Mouse (Mus musculus) CH12.LX (cell line): ENCODE data around the gene Ankrd11. TPM values are rescaled to one million over a fixed set of nuclear protein-coding genes. Genes with fewer than 3 reads are reported as not detected.

Experiments used
- DNase-seq: peaks from one replicate; pipeline ENCODE4 v3.0.0-alpha.2; 2013; ENCODE audit errors: extremely low read depth
- H3K27ac ChIP-seq: 2 replicates; pipeline ENCODE4 v1.5.1; 2012; ENCODE audit warnings: low read depth, mild to moderate bottlenecking, control low read depth, moderate library complexity; ENCODE audit not compliant: insufficient read depth
- H3K27me3 ChIP-seq: replicated peaks from 2 replicates; pipeline ENCODE3; 2012; ENCODE audit warnings: inconsistent platforms
- H3K36me3 ChIP-seq, 2 experiments: replicated peaks in 1 of 2; 2 replicates each; pipeline versions ENCODE3 to v1.6.1; 2012; ENCODE audit warnings: inconsistent platforms in 1 of 2, low read length in 1 of 2, mild to moderate bottlenecking in 1 of 2, mixed read lengths in 1 of 2, moderate library complexity in 1 of 2; ENCODE audit not compliant: control insufficient read depth in 1 of 2, insufficient read depth in 1 of 2
- H3K4me1 ChIP-seq, 2 experiments: 2 replicates each; pipeline ENCODE4 v1.6.1; 2012; ENCODE audit warnings: inconsistent platforms in 1 of 2, moderate library complexity in 1 of 2; ENCODE audit not compliant: insufficient read depth in 2 of 2, control insufficient read depth in 1 of 2
- H3K4me2 ChIP-seq: 2 replicates; pipeline ENCODE4 v1.6.1; 2012; ENCODE audit warnings: low read depth, mild to moderate bottlenecking, control low read depth; ENCODE audit not compliant: poor library complexity, insufficient read depth, severe bottlenecking
- H3K4me3 ChIP-seq, 3 experiments: fragments of 150-350 bp in 1 of 3; sonication (generic) in 1 of 3; replicated peaks in 1 of 3; 2 replicates each; pipeline versions ENCODE3 to v1.5.1; 2011 to 2012; ENCODE audit warnings: low read depth in 2 of 3, low read length in 2 of 3, mild to moderate bottlenecking in 2 of 3, moderate library complexity in 2 of 3, control low read depth in 1 of 3, improper control_type of control experiment in 1 of 3, inconsistent platforms in 1 of 3, mixed read lengths in 1 of 3; ENCODE audit not compliant: poor library complexity in 1 of 3
- H3K79me2 ChIP-seq: replicated peaks from 2 replicates; pipeline ENCODE4 v1.6.1; 2012; ENCODE audit warnings: mild to moderate bottlenecking, moderate library complexity; ENCODE audit not compliant: control insufficient read depth, poor library complexity, insufficient read depth, severe bottlenecking; ENCODE audit errors: extremely low read depth
- H3K9ac ChIP-seq: 2 replicates; pipeline ENCODE4 v1.6.1; 2012; ENCODE audit warnings: low read depth, mild to moderate bottlenecking, control low read depth, moderate library complexity; ENCODE audit not compliant: insufficient read depth
- H3K9me3 ChIP-seq: replicated peaks from 2 replicates; pipeline ENCODE3; 2012; ENCODE audit warnings: low read length, inconsistent platforms, mixed read lengths
- ELF1 ChIP-seq: IDR thresholded peaks from 2 replicates; pipeline ENCODE4 v1.6.1; 2014; ENCODE audit warnings: low read depth, mild to moderate bottlenecking, inconsistent platforms, low read length, improper control_type of control experiment
- GABPA ChIP-seq: IDR thresholded peaks from 2 replicates; pipeline ENCODE4 v1.6.1; 2012; ENCODE audit warnings: low read depth, low read length, improper control_type of control experiment, inconsistent platforms; ENCODE audit not compliant: insufficient replicate concordance
- HCFC1 ChIP-seq: IDR thresholded peaks from 2 replicates; pipeline ENCODE4 v1.6.1; 2012; ENCODE audit warnings: low read depth, mild to moderate bottlenecking, inconsistent platforms, low read length, improper control_type of control experiment
- MAZ ChIP-seq: IDR thresholded peaks from 2 replicates; pipeline ENCODE4 v1.6.1; 2012; ENCODE audit warnings: low read depth, mild to moderate bottlenecking, inconsistent platforms, low read length, improper control_type of control experiment, moderate library complexity
- MXI1 ChIP-seq: IDR thresholded peaks from 2 replicates; pipeline ENCODE4 v1.6.1; 2011; ENCODE audit warnings: mild to moderate bottlenecking, low read depth, low read length, improper control_type of control experiment
- NELFE ChIP-seq: IDR thresholded peaks from 2 replicates; pipeline ENCODE4 v1.6.1; 2011; ENCODE audit warnings: low read depth, low read length, improper control_type of control experiment
- POLR2A ChIP-seq: IDR thresholded peaks from 2 replicates; pipeline ENCODE4 v1.6.1; 2011; ENCODE audit warnings: low read depth, mild to moderate bottlenecking, improper control_type of control experiment, low read length
- POLR2AphosphoS2 ChIP-seq: IDR thresholded peaks from 2 replicates; pipeline ENCODE4 v1.6.1; 2011; ENCODE audit warnings: low read depth, low read length, improper control_type of control experiment
- RAD21 ChIP-seq: IDR thresholded peaks from 2 replicates; pipeline ENCODE4 v1.6.1; 2011; ENCODE audit warnings: low read depth, mild to moderate bottlenecking, low read length, improper control_type of control experiment, moderate library complexity
- SIN3A ChIP-seq: IDR thresholded peaks from 2 replicates; pipeline ENCODE4 v1.6.1; 2012; ENCODE audit warnings: low read length, improper control_type of control experiment, inconsistent platforms
- UBTF ChIP-seq: IDR thresholded peaks from 2 replicates; pipeline ENCODE4 v1.6.1; 2012; ENCODE audit warnings: low read depth, mild to moderate bottlenecking, inconsistent platforms, low read length, improper control_type of control experiment, moderate library complexity
- USF2 ChIP-seq: conservative IDR thresholded peaks from 2 replicates; pipeline ENCODE4 v1.6.1; 2011; ENCODE audit warnings: low read depth, low read length, improper control_type of control experiment
- ZC3H11A ChIP-seq: IDR thresholded peaks from 2 replicates; pipeline ENCODE4 v1.6.1; 2012; ENCODE audit warnings: low read depth, mild to moderate bottlenecking, inconsistent platforms, low read length, improper control_type of control experiment
- ZKSCAN1 ChIP-seq: IDR thresholded peaks from 2 replicates; pipeline ENCODE4 v1.6.1; 2012; ENCODE audit warnings: low read depth, inconsistent platforms, low read length, improper control_type of control experiment, borderline replicate concordance
- ZMIZ1 ChIP-seq: IDR thresholded peaks from 2 replicates; pipeline ENCODE4 v1.6.1; 2012; ENCODE audit warnings: low read depth, mild to moderate bottlenecking, inconsistent platforms, low read length, improper control_type of control experiment
- ZNF384 ChIP-seq: IDR thresholded peaks from 2 replicates; pipeline ENCODE4 v1.6.1; 2012; ENCODE audit warnings: low read depth, low read length, improper control_type of control experiment, inconsistent platforms
- dilution Hi-C: fragments of 300-500 bp; cut with MboI; formaldehyde crosslinking; loops from 2 replicates; pipeline ENCODE4 v1.14.3; 2020; ENCODE audit warnings: low sequenced_read_pairs; ENCODE audit not compliant: extremely low pct_unique_long_range_greater_than_20kb, extremely low pct_ligation_motif_present
- in situ Hi-C: fragments of 300-500 bp; cut with MboI; formaldehyde crosslinking; loops from 3 replicates; pipeline ENCODE4 v1.14.3; 2019; ENCODE audit warnings: low sequenced_read_pairs, low pct_ligation_motif_present, low pct_unique_long_range_greater_than_20kb, mixed read lengths
- polyA plus RNA-seq: library from polyadenylated mRNA; unstranded; fragments of >175 nt; gene quantifications from 2 replicates; pipeline ENCODE4 v1.2.1, GENCODE M21; 2012; ENCODE audit warnings: low read depth; ENCODE audit not compliant: insufficient read length
- total RNA-seq, 2 experiments: library from RNA; depleted of rRNA; stranded (reverse); fragments of 300-350 nt in 1 of 2; fragments of >200 nt in 1 of 2; gene quantifications; 2 replicates each; pipeline ENCODE4 v1.2.3; 2012 to 2014

Ankrd11 gene
- total and polyA plus RNA-seq, 3 experiments = 37.4 to 74.9 (median 60.7) TPM

GRCm38 (mm10) chr8:122935118-122935517 is 107.0 kb downstream of the Ankrd11 start:
- TF ChIP-seq ZNF384 (no peak), POLR2A (no peak), RAD21 (no peak), NELFE (no peak), ZMIZ1 (no peak), UBTF (no peak), POLR2AphosphoS2 (no peak), MAZ (no peak), GABPA (no peak), USF2 (no peak), SIN3A (no peak), ZKSCAN1 (no peak)
- TF ChIP-seq, all 38 proteins: peak for 0
- H3K4me1 ChIP-seq = peaks cover 30 to 90% of the 10 kb centered on the region in 2 experiments
- peaks cover 18 to 69% of the 10 kb centered on the region in 2 experiments for H3K36me3 ChIP-seq
- H3K4me2 ChIP-seq = no peak overlapping the region
- H3K27ac ChIP-seq = no peak overlapping the region
- H3K79me2 ChIP-seq = peaks cover 88% of the 10 kb centered on the region
- dilution Hi-C loops (no loop called here), in situ Hi-C loops (no loop called here)
- DNase-seq = no peak
- H3K4me3 ChIP-seq = no peak overlapping the region
- H3K9me3 ChIP-seq = no peaks in the 10 kb centered on the region
- H3K9ac ChIP-seq = no peak overlapping the region
- no peaks in the 10 kb centered on the region for H3K27me3 ChIP-seq

GRCm38 (mm10) chr8:122933973-122934372 is 108.1 kb downstream of the Ankrd11 start:
- no peak overlapping the region for H3K9ac ChIP-seq
- H3K9me3 ChIP-seq = no peaks in the 10 kb centered on the region
- peaks cover 23 to 91% of the 10 kb centered on the region in 2 experiments for H3K4me1 ChIP-seq
- TF ChIP-seq NELFE (no peak), MXI1 (no peak), POLR2AphosphoS2 (no peak), HCFC1 (no peak), RAD21 (no peak), ZC3H11A (no peak), ELF1 (no peak), USF2 (no peak)
- DNase-seq = no peak
- no peak overlapping the region for H3K27ac ChIP-seq
- peaks cover 84% of the 10 kb centered on the region for H3K79me2 ChIP-seq
- in situ Hi-C loops = no loop called here
- peaks cover 13 to 66% of the 10 kb centered on the region in 2 experiments for H3K36me3 ChIP-seq
- H3K4me3 ChIP-seq = no peak overlapping the region
- H3K27me3 ChIP-seq = no peaks in the 10 kb centered on the region
- dilution Hi-C loops = no loop called here
- no peak overlapping the region for H3K4me2 ChIP-seq
